Mouse (Mus musculus): ENCODE measurements around the gene Meox2. TPM values are rescaled to one million over a fixed set of nuclear protein-coding genes. Genes with fewer than 3 reads are reported as not detected.

Meox2 gene
- polyA plus RNA-seq, 1 experiment from 2014 or later = 42.1 TPM

GRCm38 (mm10) chr12:37142080-37142703 lies 33.9 kb downstream of the Meox2 start:
- DNase-seq (ENCODE audit: low spot score) = no peak
- Histone ChIP-seq H3K9me3 (ENCODE audit: low read length) (no peaks in the 10 kb centered on the region), H3K9ac (replicated peaks; ENCODE audit: low read depth) (no peak overlapping the region), H3K27ac (ENCODE audit: low read length) (no peak overlapping the region), H3K27me3 (replicated peaks; ENCODE audit: insufficient read depth, low read length) (no peaks in the 10 kb centered on the region), H3K36me3 (ENCODE audit: insufficient read depth, low read length) (no peaks in the 10 kb centered on the region), H3K4me2 (replicated peaks; ENCODE audit: low read depth, low read length) (no peak overlapping the region), H3K4me3 (ENCODE audit: low read depth, low read length) (no peak overlapping the region), H3K4me1 (ENCODE audit: insufficient read depth, low read depth, low read length) (no peaks in the 10 kb centered on the region)
- ATAC-seq = no peak
- TF ChIP-seq CTCF (IDR thresholded peaks at IDR 0.05) (no peak), EP300 (IDR thresholded peaks at IDR 0.05) (no peak)
- 23% methylated on average over 3 of the region's 3 CpGs for WGBS

GRCm38 (mm10) chr12:37143879-37144278 lies 35.5 kb downstream of the Meox2 start:
- DNase-seq (ENCODE audit: low spot score) = no peak
- 86% methylated on average over 1 of the region's 1 CpGs for WGBS
- Histone ChIP-seq H3K4me1 (ENCODE audit: insufficient read depth, low read depth, low read length) (no peaks in the 10 kb centered on the region), H3K4me3 (ENCODE audit: low read depth, low read length) (no peak overlapping the region), H3K27me3 (replicated peaks; ENCODE audit: insufficient read depth, low read length) (no peaks in the 10 kb centered on the region), H3K36me3 (ENCODE audit: insufficient read depth, low read length) (no peaks in the 10 kb centered on the region), H3K27ac (ENCODE audit: low read length) (no peak overlapping the region), H3K9me3 (ENCODE audit: low read length) (no peaks in the 10 kb centered on the region), H3K4me2 (replicated peaks; ENCODE audit: low read depth, low read length) (no peak overlapping the region), H3K9ac (replicated peaks; ENCODE audit: low read depth) (no peak overlapping the region)
- no peak for ATAC-seq
- TF ChIP-seq CTCF (IDR thresholded peaks at IDR 0.05) = no peak
- no peak for TF ChIP-seq EP300 (IDR thresholded peaks at IDR 0.05)

GRCm38 (mm10) chr12:37167742-37168141 lies 59.4 kb downstream of the Meox2 start:
- ATAC-seq (no peak), DNase-seq (ENCODE audit: low spot score) (no peak)
- H3K27ac ChIP-seq (ENCODE audit: low read length) = no peak overlapping the region
- no peak for TF ChIP-seq CTCF (IDR thresholded peaks at IDR 0.05)
- no peak for TF ChIP-seq EP300 (IDR thresholded peaks at IDR 0.05)
- H3K9me3 ChIP-seq (ENCODE audit: low read length) = no peaks in the 10 kb centered on the region
- no peaks in the 10 kb centered on the region for H3K36me3 ChIP-seq (ENCODE audit: insufficient read depth, low read length)
- H3K4me1 ChIP-seq (ENCODE audit: insufficient read depth, low read depth, low read length) = no peaks in the 10 kb centered on the region
- no peaks in the 10 kb centered on the region for H3K27me3 ChIP-seq (replicated peaks; ENCODE audit: insufficient read depth, low read length)
- no peak overlapping the region for H3K4me3 ChIP-seq (ENCODE audit: low read depth, low read length)
- H3K4me2 ChIP-seq (replicated peaks; ENCODE audit: low read depth, low read length) = no peak overlapping the region
- H3K9ac ChIP-seq (replicated peaks; ENCODE audit: low read depth) = no peak overlapping the region

GRCm38 (mm10) chr12:37173324-37173723 lies 65.0 kb downstream of the Meox2 start:
- DNase-seq (ENCODE audit: low spot score) (no peak), ATAC-seq (no peak)
- Histone ChIP-seq H3K27me3 (replicated peaks; ENCODE audit: insufficient read depth, low read length) (no peaks in the 10 kb centered on the region), H3K9me3 (ENCODE audit: low read length) (no peaks in the 10 kb centered on the region), H3K4me3 (ENCODE audit: low read depth, low read length) (no peak overlapping the region), H3K4me2 (replicated peaks; ENCODE audit: low read depth, low read length) (no peak overlapping the region), H3K4me1 (ENCODE audit: insufficient read depth, low read depth, low read length) (no peaks in the 10 kb centered on the region), H3K36me3 (ENCODE audit: insufficient read depth, low read length) (no peaks in the 10 kb centered on the region), H3K27ac (ENCODE audit: low read length) (no peak overlapping the region), H3K9ac (replicated peaks; ENCODE audit: low read depth) (no peak overlapping the region)
- TF ChIP-seq EP300 (IDR thresholded peaks at IDR 0.05) (no peak), CTCF (IDR thresholded peaks at IDR 0.05) (no peak)
- 86% methylated on average over 3 of the region's 3 CpGs for WGBS

GRCm38 (mm10) chr12:37183689-37184088 lies 75.3 kb downstream of the Meox2 start:
- Histone ChIP-seq H3K9me3 (ENCODE audit: low read length) (no peaks in the 10 kb centered on the region), H3K27ac (ENCODE audit: low read length) (no peak overlapping the region), H3K36me3 (ENCODE audit: insufficient read depth, low read length) (no peaks in the 10 kb centered on the region), H3K4me2 (replicated peaks; ENCODE audit: low read depth, low read length) (no peak overlapping the region), H3K27me3 (replicated peaks; ENCODE audit: insufficient read depth, low read length) (no peaks in the 10 kb centered on the region), H3K4me3 (ENCODE audit: low read depth, low read length) (no peak overlapping the region), H3K9ac (replicated peaks; ENCODE audit: low read depth) (no peak overlapping the region), H3K4me1 (ENCODE audit: insufficient read depth, low read depth, low read length) (no peaks in the 10 kb centered on the region)
- ATAC-seq (no peak), DNase-seq (ENCODE audit: low spot score) (no peak)
- TF ChIP-seq CTCF (IDR thresholded peaks at IDR 0.05) (peak; percentile 67), EP300 (IDR thresholded peaks at IDR 0.05) (no peak)

- TF ChIP-seq CTCF (IDR thresholded peaks at IDR 0.05) (no peak), EP300 (IDR thresholded peaks at IDR 0.05) (no peak)
- Histone ChIP-seq H3K27ac (ENCODE audit: low read length) (no peak overlapping the region), H3K9ac (replicated peaks; ENCODE audit: low read depth) (no peak overlapping the region), H3K9me3 (ENCODE audit: low read length) (no peaks in the 10 kb centered on the region), H3K4me3 (ENCODE audit: low read depth, low read length) (no peak overlapping the region), H3K36me3 (ENCODE audit: insufficient read depth, low read length) (no peaks in the 10 kb centered on the region), H3K27me3 (replicated peaks; ENCODE audit: insufficient read depth, low read length) (no peaks in the 10 kb centered on the region), H3K4me2 (replicated peaks; ENCODE audit: low read depth, low read length) (no peak overlapping the region), H3K4me1 (ENCODE audit: insufficient read depth, low read depth, low read length) (no peaks in the 10 kb centered on the region)
- WGBS = 34% methylated on average over 5 of the region's 5 CpGs
- no peak for ATAC-seq
- DNase-seq (ENCODE audit: low spot score) = no peak
Observed at GRCm38 (mm10) chr12:37188940-37189488, 80.7 kb downstream of the Meox2 start.

Other genes with a start within 250 kb of the Meox2 start
- gene Agmo, start 133.1 kb downstream of the Meox2 start, polyA plus RNA-seq (2015; fragmentation: Nextera tagmentation; extraction: Ambion mirVana) = 2.7 and 3.0 TPM in 2 replicates

Data from lung, postnatal 0 days (tissue).